Mouse (Mus musculus): ENCODE results near the gene Vti1a. TPM values are rescaled to one million over a fixed set of nuclear protein-coding genes. Genes with fewer than 3 reads are reported as not detected.

The Vti1a gene
- polyA plus RNA-seq, 1 experiment from 2014 or later: 19.6 TPM

DNA sequence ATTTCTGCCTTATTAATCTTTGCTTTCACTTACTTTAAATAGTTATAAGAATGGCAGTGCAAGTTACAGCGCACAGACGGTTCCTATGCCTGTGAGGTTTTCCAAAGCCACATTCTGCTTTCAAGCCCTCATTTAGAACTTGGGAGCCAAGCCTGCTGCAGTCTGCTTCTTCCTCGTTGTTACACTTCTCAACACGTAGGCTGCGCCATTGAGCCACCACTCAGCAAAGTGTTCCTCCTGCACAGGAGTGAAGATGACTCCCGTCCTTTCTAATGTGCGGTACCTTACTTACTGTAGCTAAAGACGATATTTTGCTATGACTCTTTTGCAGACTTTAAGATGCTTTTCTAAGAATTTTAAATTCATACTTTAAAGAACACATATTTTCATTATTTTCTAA lies 98.0 kb downstream of the Vti1a start:
- Histone ChIP-seq H3K4me1 (replicated peaks) (no peaks in the 10 kb centered on the region), H3K27ac (ENCODE audit: poor library complexity, severe bottlenecking) (no peak overlapping the region), H3K36me3 (peaks cover 7% of the 10 kb centered on the region; the same call in 1 of the 2 replicates), H3K27me3 (replicated peaks) (no peaks in the 10 kb centered on the region), H3K4me2 (no peak overlapping the region), H3K9ac (no peak overlapping the region), H3K4me3 (no peak overlapping the region), H3K9me3 (replicated peaks) (no peaks in the 10 kb centered on the region)
- WGBS: 45% methylated on average over 8 of the region's 8 CpGs
- ATAC-seq (ENCODE audit: insufficient number of reproducible peaks, low FRiP score): no peak

DNA sequence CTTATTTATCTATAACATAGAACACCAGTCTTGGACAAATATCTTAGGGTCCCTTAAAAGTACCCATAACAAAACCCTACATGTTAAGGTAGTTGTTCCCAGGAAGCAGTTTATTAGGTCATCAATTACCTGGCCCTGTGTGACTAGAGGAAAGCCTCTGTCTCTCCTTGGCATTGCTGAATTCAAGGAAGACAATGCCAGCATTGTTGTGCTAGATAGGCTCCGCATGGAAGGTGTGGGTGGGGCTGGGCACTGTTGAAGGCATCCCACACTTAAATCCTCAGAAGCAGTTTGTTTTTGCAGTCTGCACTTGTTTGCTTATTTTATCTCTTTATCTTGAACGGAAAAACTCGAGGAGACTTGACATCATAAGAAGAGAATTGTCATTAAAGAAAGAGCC lies 102.7 kb downstream of the Vti1a start:
- ATAC-seq (ENCODE audit: insufficient number of reproducible peaks, low FRiP score): no peak
- Histone ChIP-seq H3K4me3 (no peak overlapping the region), H3K36me3 (peaks cover 7% of the 10 kb centered on the region; the same call in 1 of the 2 replicates), H3K4me1 (replicated peaks) (no peaks in the 10 kb centered on the region), H3K9me3 (replicated peaks) (no peaks in the 10 kb centered on the region), H3K9ac (no peak overlapping the region), H3K4me2 (no peak overlapping the region), H3K27me3 (replicated peaks) (no peaks in the 10 kb centered on the region), H3K27ac (ENCODE audit: poor library complexity, severe bottlenecking) (no peak overlapping the region)
- WGBS: 39% methylated on average over 3 of the region's 3 CpGs

DNA sequence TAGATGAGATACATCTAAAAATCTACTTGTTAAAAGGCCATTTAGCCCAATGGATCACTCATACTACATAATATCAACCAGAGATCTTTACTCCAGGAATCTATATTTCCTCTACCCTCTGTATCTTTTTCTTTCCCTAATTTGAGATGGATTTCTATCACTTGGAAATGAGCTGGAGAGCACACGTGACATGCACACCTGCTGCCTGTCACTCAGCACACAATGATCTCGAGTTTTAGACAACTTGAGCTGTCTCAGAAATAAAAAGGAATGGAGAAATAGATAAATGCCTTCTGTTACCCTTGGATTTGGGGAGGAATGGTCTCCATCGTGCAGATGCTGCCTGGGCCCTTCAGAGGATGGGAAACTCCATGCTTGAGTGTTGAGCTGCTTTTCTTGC lies 103.9 kb downstream of the Vti1a start:
- 70% methylated on average over 3 of the region's 3 CpGs for WGBS
- Histone ChIP-seq H3K4me1 (replicated peaks) (peaks cover 7% of the 10 kb centered on the region; the same call in 1 of the 2 replicates), H3K9ac (no peak overlapping the region), H3K4me3 (no peak overlapping the region), H3K4me2 (no peak overlapping the region), H3K36me3 (peaks cover 7% of the 10 kb centered on the region; the same call in 1 of the 2 replicates), H3K9me3 (replicated peaks) (no peaks in the 10 kb centered on the region), H3K27ac (ENCODE audit: poor library complexity, severe bottlenecking) (no peak overlapping the region), H3K27me3 (replicated peaks) (no peaks in the 10 kb centered on the region)
- ATAC-seq (ENCODE audit: insufficient number of reproducible peaks, low FRiP score): no peak

DNA sequence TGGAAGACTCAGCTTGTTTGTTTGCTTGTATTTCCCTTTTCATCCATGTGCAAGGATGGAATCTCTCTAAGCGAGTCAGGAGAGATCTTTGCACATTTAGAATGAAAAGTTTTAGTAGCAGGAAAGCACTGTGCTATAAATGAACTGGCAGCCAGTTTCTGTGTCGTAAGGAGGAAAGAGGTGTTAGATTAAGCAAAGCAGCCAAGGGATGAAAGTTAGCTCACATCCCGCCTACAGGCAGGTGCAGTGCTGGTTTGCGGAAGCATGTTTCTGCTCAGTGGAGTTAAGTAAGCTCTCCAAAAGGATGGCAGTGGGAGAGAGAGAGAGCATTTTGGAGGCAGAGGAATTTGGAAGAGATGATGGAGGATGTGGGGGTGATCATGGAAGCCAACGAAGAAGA lies 105.7 kb downstream of the Vti1a start:
- peaks cover 7% of the 10 kb centered on the region; the same call in 1 of the 2 replicates for H3K4me1 ChIP-seq (replicated peaks)
- H3K4me2 ChIP-seq: no peak overlapping the region
- no peaks in the 10 kb centered on the region for H3K27me3 ChIP-seq (replicated peaks)
- ATAC-seq (ENCODE audit: insufficient number of reproducible peaks, low FRiP score): no peak
- 80% methylated on average over 5 of the region's 5 CpGs for WGBS
- H3K36me3 ChIP-seq: 0 out of 2 replicates have a peak, but pooled peaks cover 2% of the 10 kb centered on the region
- H3K4me3 ChIP-seq: no peak overlapping the region
- H3K9ac ChIP-seq: no peak overlapping the region
- H3K27ac ChIP-seq (ENCODE audit: poor library complexity, severe bottlenecking): no peak overlapping the region
- no peaks in the 10 kb centered on the region for H3K9me3 ChIP-seq (replicated peaks)

DNA sequence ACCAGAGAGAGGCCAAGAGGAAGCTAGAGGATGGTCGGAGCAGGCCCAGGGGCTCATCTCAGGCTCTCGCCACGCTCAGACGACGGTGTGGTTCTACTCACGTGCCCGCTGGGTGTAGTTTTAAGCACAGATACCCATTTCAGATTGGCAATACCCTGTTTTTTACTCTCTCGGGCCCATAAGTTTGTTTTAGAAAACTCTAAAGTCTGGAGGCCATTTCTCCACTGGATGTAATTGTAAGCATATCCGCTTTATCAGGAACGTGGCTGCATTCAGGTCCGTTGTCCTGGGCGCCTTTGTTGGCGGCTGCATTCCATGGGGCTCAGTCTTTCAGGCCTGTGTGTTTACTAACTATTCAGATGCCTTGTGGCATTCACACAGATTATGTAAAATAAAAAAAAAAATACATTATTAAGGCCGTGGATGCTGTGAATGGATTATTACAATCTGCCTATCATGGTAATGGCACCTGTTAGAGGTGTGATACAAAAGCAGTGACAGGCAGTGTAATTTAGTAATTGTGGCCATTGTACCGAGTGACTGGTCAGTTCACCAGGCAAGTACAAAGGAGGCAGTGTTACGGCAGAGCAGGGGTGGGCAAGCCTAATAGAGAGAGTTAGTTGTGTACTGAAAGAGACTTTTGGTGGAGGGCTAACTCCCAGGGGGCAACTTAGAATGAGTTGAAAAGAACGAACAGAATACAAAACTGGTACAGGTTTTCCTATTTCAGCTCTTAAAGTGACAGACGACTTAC lies 106.4 kb downstream of the Vti1a start:
- Histone ChIP-seq H3K36me3 (no peaks in the 10 kb centered on the region), H3K27me3 (replicated peaks) (no peaks in the 10 kb centered on the region), H3K4me2 (no peak overlapping the region), H3K4me3 (no peak overlapping the region), H3K4me1 (replicated peaks) (peaks cover 7% of the 10 kb centered on the region; the same call in 1 of the 2 replicates), H3K9ac (no peak overlapping the region), H3K27ac (ENCODE audit: poor library complexity, severe bottlenecking) (no peak overlapping the region), H3K9me3 (replicated peaks) (no peaks in the 10 kb centered on the region)
- WGBS: 84% methylated on average over 18 of the region's 18 CpGs
- no peak for ATAC-seq (ENCODE audit: insufficient number of reproducible peaks, low FRiP score)

DNA sequence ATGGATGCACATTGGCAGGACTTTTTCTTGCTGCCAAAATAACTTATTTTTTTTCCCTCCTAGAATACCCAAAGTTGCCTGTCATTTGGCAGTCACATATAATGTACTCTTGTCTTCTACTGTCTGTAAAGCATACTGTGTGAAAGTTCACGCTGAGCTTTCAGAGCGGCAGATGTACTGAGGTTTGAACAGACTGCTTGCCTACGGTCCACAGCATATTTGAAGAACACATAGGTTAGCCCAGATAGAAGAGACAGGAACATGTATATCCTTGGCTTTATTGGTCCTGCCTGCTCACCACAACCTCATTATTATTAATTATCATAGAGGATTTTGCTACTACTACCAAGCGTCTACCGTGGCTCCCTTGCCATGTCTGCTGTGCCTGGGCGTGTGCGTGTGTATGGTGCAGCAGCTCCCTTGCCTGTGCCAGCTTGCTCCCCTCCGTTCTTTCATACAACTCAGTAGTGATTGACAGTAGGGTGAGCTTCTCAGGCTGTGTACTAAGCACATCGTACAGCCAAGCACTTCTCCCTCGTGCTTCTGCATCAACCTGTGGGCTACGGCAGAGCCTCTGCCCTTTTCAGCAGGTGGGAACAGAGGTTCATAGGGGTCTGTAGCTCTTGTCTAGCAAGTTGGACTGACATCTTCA lies 107.1 kb downstream of the Vti1a start:
- Histone ChIP-seq H3K36me3 (no peaks in the 10 kb centered on the region), H3K4me3 (no peak overlapping the region), H3K4me1 (replicated peaks) (peaks cover 7% of the 10 kb centered on the region; the same call in 1 of the 2 replicates), H3K9me3 (replicated peaks) (no peaks in the 10 kb centered on the region), H3K4me2 (no peak overlapping the region), H3K27ac (ENCODE audit: poor library complexity, severe bottlenecking) (no peak overlapping the region), H3K9ac (no peak overlapping the region), H3K27me3 (replicated peaks) (no peaks in the 10 kb centered on the region)
- no peak for ATAC-seq (ENCODE audit: insufficient number of reproducible peaks, low FRiP score)
- WGBS: 92% methylated on average over 11 of the region's 11 CpGs

DNA sequence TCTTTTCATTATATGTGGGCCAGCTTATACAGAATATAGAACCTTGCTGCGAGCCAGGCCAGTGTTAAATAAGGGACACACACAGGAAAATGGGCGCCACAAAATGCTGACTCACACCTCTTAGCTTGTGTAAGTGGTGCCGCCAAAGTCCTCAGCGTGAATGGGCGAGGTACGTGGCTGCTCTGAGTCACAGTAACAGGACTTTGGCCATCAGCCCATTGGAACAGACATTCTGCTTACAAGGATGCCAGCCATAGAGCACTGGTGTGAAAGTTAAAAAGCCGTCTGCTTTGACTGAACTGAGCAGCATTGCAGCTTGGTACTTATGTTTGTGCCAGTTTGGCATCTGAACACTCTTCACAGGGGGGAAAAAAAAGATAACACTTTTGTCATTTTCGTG lies 107.9 kb downstream of the Vti1a start:
- ATAC-seq (ENCODE audit: insufficient number of reproducible peaks, low FRiP score): peak; percentile 53; the same call in 1 of the 2 replicates
- Histone ChIP-seq H3K27me3 (replicated peaks) (no peaks in the 10 kb centered on the region), H3K27ac (ENCODE audit: poor library complexity, severe bottlenecking) (no peak overlapping the region), H3K9me3 (replicated peaks) (no peaks in the 10 kb centered on the region), H3K4me1 (replicated peaks) (peaks cover 7% of the 10 kb centered on the region; the same call in 1 of the 2 replicates), H3K4me3 (no peak overlapping the region), H3K36me3 (no peaks in the 10 kb centered on the region), H3K9ac (no peak overlapping the region), H3K4me2 (no peak overlapping the region)
- 58% methylated on average over 8 of the region's 8 CpGs for WGBS

DNA sequence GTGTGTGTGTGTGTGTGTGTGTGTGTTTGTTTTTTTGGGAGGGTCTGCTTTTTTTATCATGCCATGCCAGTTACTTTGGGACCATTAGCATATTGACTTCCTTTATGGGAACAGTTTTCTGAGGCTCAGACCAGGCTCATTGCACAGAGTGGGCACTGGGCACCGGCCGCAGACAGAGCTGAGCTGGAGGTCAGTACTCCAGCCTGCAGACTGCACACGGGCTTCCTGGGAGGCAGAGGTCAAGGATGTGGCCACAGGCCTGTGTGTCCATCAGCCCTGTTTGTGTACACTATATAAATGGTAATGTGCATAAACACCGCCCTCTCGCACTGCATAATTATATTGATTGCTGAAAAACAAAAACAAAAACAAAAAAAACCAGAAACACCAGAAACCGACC lies 108.4 kb downstream of the Vti1a start:
- 88% methylated on average over 6 of the region's 6 CpGs for WGBS
- Histone ChIP-seq H3K9ac (no peak overlapping the region), H3K4me1 (replicated peaks) (peaks cover 7% of the 10 kb centered on the region; the same call in 1 of the 2 replicates), H3K9me3 (replicated peaks) (no peaks in the 10 kb centered on the region), H3K4me3 (no peak overlapping the region), H3K27ac (ENCODE audit: poor library complexity, severe bottlenecking) (no peak overlapping the region), H3K4me2 (no peak overlapping the region), H3K36me3 (no peaks in the 10 kb centered on the region), H3K27me3 (replicated peaks) (no peaks in the 10 kb centered on the region)
- no peak for ATAC-seq (ENCODE audit: insufficient number of reproducible peaks, low FRiP score)

DNA sequence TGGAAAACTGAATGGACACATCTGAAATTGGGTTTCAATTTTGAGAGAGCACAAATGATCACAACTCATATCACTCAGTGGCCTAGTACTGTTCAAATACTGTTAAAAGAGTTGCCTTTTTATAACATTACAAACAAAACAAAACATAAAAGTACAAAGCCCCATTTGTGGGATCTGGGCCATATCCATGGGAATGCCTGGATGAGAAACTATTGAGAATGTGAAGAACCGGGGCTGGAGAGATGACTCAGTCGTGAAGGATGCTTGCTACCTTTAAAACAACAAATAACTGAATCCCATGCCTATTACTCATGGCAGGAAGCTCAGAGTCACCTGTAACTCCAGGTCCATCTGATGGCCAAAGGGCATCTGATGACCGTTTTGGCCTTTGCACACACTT lies 124.2 kb downstream of the Vti1a start:
- Histone ChIP-seq H3K36me3 (no peaks in the 10 kb centered on the region), H3K9me3 (replicated peaks) (no peaks in the 10 kb centered on the region)
- ATAC-seq (ENCODE audit: insufficient number of reproducible peaks, low FRiP score): no peak

DNA sequence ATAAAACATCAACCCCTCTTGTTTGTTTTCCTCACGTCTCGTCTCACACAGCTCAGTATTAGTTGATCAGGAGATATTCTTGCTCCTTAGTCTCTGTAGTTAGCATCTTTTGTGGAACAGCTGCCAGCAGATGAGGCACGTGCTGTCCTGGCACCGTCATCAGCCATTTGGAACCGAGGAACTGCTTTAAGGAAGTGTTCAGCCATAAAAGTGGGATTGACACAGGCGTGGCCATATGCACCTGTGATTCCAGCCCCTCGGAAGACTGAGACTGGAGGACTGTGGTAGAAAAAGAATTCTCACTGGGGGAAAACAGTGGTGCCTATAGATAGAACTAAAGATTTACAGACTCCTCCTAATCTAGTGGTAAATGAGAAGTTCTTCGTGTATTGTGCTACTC lies 127.5 kb downstream of the Vti1a start:
- Histone ChIP-seq H3K4me3 (no peak overlapping the region), H3K27ac (ENCODE audit: poor library complexity, severe bottlenecking) (no peak overlapping the region), H3K9me3 (replicated peaks) (no peaks in the 10 kb centered on the region), H3K27me3 (replicated peaks) (no peaks in the 10 kb centered on the region), H3K4me1 (replicated peaks) (no peaks in the 10 kb centered on the region), H3K4me2 (no peak overlapping the region), H3K36me3 (no peaks in the 10 kb centered on the region), H3K9ac (no peak overlapping the region)
- ATAC-seq (ENCODE audit: insufficient number of reproducible peaks, low FRiP score): no peak
- 86% methylated on average over 8 of the region's 8 CpGs for WGBS

More for the DNA sequence above, 124.2 kb downstream of the Vti1a start:
- H3K4me3 ChIP-seq: no peak overlapping the region
- 79% methylated on average over 3 of the region's 3 CpGs for WGBS
- no peaks in the 10 kb centered on the region for H3K4me1 ChIP-seq (replicated peaks)
- H3K9ac ChIP-seq: no peak overlapping the region
- no peak overlapping the region for H3K4me2 ChIP-seq
- no peak overlapping the region for H3K27ac ChIP-seq (ENCODE audit: poor library complexity, severe bottlenecking)
- no peaks in the 10 kb centered on the region for H3K27me3 ChIP-seq (replicated peaks)

DNA sequence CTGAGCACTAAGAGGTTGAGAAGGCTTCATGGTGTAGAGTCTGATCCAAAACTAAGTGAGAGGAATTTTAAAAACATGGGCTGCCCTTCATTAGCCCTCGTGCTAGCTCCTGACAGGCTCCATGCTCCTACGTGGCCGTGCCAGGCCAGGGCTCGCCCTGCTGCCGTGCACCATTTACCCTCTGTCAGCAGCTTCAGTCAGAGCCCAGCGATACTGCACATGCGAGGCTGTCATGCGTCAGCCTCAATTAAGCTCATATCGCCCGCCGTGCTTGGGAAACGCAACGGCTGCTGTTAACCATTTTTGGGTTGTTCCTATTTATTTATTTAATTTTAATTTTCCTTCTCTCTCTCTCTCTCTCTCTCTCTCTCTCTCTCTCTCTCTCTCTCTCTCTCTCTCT lies 133.0 kb downstream of the Vti1a start:
- 0 out of 2 replicates have a peak, but pooled peaks cover 4% of the 10 kb centered on the region for H3K36me3 ChIP-seq
- no peaks in the 10 kb centered on the region for H3K9me3 ChIP-seq (replicated peaks)
- 54% methylated on average over 13 of the region's 13 CpGs for WGBS
- H3K4me1 ChIP-seq (replicated peaks): no peaks in the 10 kb centered on the region
- no peaks in the 10 kb centered on the region for H3K27me3 ChIP-seq (replicated peaks)
- H3K9ac ChIP-seq: no peak overlapping the region
- no peak overlapping the region for H3K27ac ChIP-seq (ENCODE audit: poor library complexity, severe bottlenecking)
- H3K4me2 ChIP-seq: no peak overlapping the region
- no peak overlapping the region for H3K4me3 ChIP-seq
- no peak for ATAC-seq (ENCODE audit: insufficient number of reproducible peaks, low FRiP score)
